Mouse (Mus musculus): ENCODE measurements at regions not wholly inside any gene's neighbourhood (a gene's known extent, or its start where the extent isn't known, plus 50 kb on each side); places are given as distances from the start of the nearest gene placed in this dataset.

- no peaks in the 10 kb centered on the region for H3K27me3 ChIP-seq (ENCODE audit: control insufficient read depth, insufficient read depth, low read length)
- DNase-seq: no peak
- no peak overlapping the region for H3K27ac ChIP-seq (ENCODE audit: insufficient read depth, low read length)
- TF ChIP-seq POLR2A (IDR thresholded peaks at IDR 0.05; ENCODE audit: borderline replicate concordance, insufficient read depth, low read length): no peak
- TF ChIP-seq CTCF (IDR thresholded peaks at IDR 0.05; ENCODE audit: borderline replicate concordance, insufficient read depth, low read depth, low read length): no peak
- WGBS: 78% methylated on average over 7 of the region's 7 CpGs
- H3K4me1 ChIP-seq (ENCODE audit: control insufficient read depth, insufficient read depth, low read length): peaks cover 5% of the 10 kb centered on the region
- no peak overlapping the region for H3K4me3 ChIP-seq (replicated peaks; ENCODE audit: insufficient read depth, low read depth, low read length)
Observed at GRCm38 (mm10) chr1:63916907-63917650, 148.0 kb upstream of the 4933402D24Rik start.

GRCm38 (mm10) chr1:63910765-63911164 is 141.7 kb upstream of the 4933402D24Rik start:
- DNase-seq: no peak
- WGBS: 75% methylated on average over 3 of the region's 3 CpGs

GRCm38 (mm10) chr1:63909191-63909590 is 140.1 kb upstream of the 4933402D24Rik start:
- Histone ChIP-seq H3K4me3 (replicated peaks; ENCODE audit: insufficient read depth, low read depth, low read length) (no peak overlapping the region), H3K27me3 (ENCODE audit: control insufficient read depth, insufficient read depth, low read length) (no peaks in the 10 kb centered on the region), H3K4me1 (ENCODE audit: control insufficient read depth, insufficient read depth, low read length) (no peaks in the 10 kb centered on the region), H3K27ac (ENCODE audit: insufficient read depth, low read length) (no peak overlapping the region)
- DNase-seq: no peak
- TF ChIP-seq POLR2A (IDR thresholded peaks at IDR 0.05; ENCODE audit: borderline replicate concordance, insufficient read depth, low read length) (no peak), CTCF (IDR thresholded peaks at IDR 0.05; ENCODE audit: borderline replicate concordance, insufficient read depth, low read depth, low read length) (no peak)
- 98% methylated on average over 2 of the region's 2 CpGs for WGBS

More at GRCm38 (mm10) chr1:63910765-63911164, 141.7 kb upstream of the 4933402D24Rik start:
- H3K27me3 ChIP-seq (ENCODE audit: control insufficient read depth, insufficient read depth, low read length): no peaks in the 10 kb centered on the region
- no peak for TF ChIP-seq CTCF (IDR thresholded peaks at IDR 0.05; ENCODE audit: borderline replicate concordance, insufficient read depth, low read depth, low read length)
- no peak for TF ChIP-seq POLR2A (IDR thresholded peaks at IDR 0.05; ENCODE audit: borderline replicate concordance, insufficient read depth, low read length)
- H3K27ac ChIP-seq (ENCODE audit: insufficient read depth, low read length): no peak overlapping the region
- H3K4me1 ChIP-seq (ENCODE audit: control insufficient read depth, insufficient read depth, low read length): no peaks in the 10 kb centered on the region
- H3K4me3 ChIP-seq (replicated peaks; ENCODE audit: insufficient read depth, low read depth, low read length): no peak overlapping the region

- no peak for TF ChIP-seq POLR2A (IDR thresholded peaks at IDR 0.05; ENCODE audit: borderline replicate concordance, insufficient read depth, low read length)
- no peak for TF ChIP-seq CTCF (IDR thresholded peaks at IDR 0.05; ENCODE audit: borderline replicate concordance, insufficient read depth, low read depth, low read length)
- Histone ChIP-seq H3K4me1 (ENCODE audit: control insufficient read depth, insufficient read depth, low read length) (no peaks in the 10 kb centered on the region), H3K4me3 (replicated peaks; ENCODE audit: insufficient read depth, low read depth, low read length) (no peak overlapping the region), H3K27ac (ENCODE audit: insufficient read depth, low read length) (no peak overlapping the region), H3K27me3 (ENCODE audit: control insufficient read depth, insufficient read depth, low read length) (no peaks in the 10 kb centered on the region)
- no peak for DNase-seq
- WGBS: 95% methylated on average over 4 of the region's 4 CpGs
Observed at GRCm38 (mm10) chr1:63903620-63904019, 134.6 kb upstream of the 4933402D24Rik start.

GRCm38 (mm10) chr1:63903201-63903600 is 134.1 kb upstream of the 4933402D24Rik start:
- 73% methylated on average over 3 of the region's 3 CpGs for WGBS
- no peaks in the 10 kb centered on the region for H3K27me3 ChIP-seq (ENCODE audit: control insufficient read depth, insufficient read depth, low read length)
- H3K4me1 ChIP-seq (ENCODE audit: control insufficient read depth, insufficient read depth, low read length): no peaks in the 10 kb centered on the region
- H3K27ac ChIP-seq (ENCODE audit: insufficient read depth, low read length): no peak overlapping the region
- no peak overlapping the region for H3K4me3 ChIP-seq (replicated peaks; ENCODE audit: insufficient read depth, low read depth, low read length)
- TF ChIP-seq CTCF (IDR thresholded peaks at IDR 0.05; ENCODE audit: borderline replicate concordance, insufficient read depth, low read depth, low read length) (no peak), POLR2A (IDR thresholded peaks at IDR 0.05; ENCODE audit: borderline replicate concordance, insufficient read depth, low read length) (no peak)
- DNase-seq: no peak

GRCm38 (mm10) chr1:63902391-63902790 is 133.3 kb upstream of the 4933402D24Rik start:
- WGBS: 74% methylated on average over 1 of the region's 1 CpGs

GRCm38 (mm10) chr1:63899631-63900577 is 130.8 kb upstream of the 4933402D24Rik start:
- no peak overlapping the region for H3K27ac ChIP-seq (ENCODE audit: insufficient read depth, low read length)
- DNase-seq: peak; percentile 66 to 75
- H3K4me3 ChIP-seq (replicated peaks; ENCODE audit: insufficient read depth, low read depth, low read length): no peak overlapping the region
- H3K4me1 ChIP-seq (ENCODE audit: control insufficient read depth, insufficient read depth, low read length): no peaks in the 10 kb centered on the region
- no peak for TF ChIP-seq CTCF (IDR thresholded peaks at IDR 0.05; ENCODE audit: borderline replicate concordance, insufficient read depth, low read depth, low read length)
- TF ChIP-seq POLR2A (IDR thresholded peaks at IDR 0.05; ENCODE audit: borderline replicate concordance, insufficient read depth, low read length): no peak
- H3K27me3 ChIP-seq (ENCODE audit: control insufficient read depth, insufficient read depth, low read length): no peaks in the 10 kb centered on the region
- WGBS: 52% methylated on average over 10 of the region's 10 CpGs

More at GRCm38 (mm10) chr1:63902391-63902790, 133.3 kb upstream of the 4933402D24Rik start:
- DNase-seq: no peak
- Histone ChIP-seq H3K4me3 (replicated peaks; ENCODE audit: insufficient read depth, low read depth, low read length) (no peak overlapping the region), H3K27me3 (ENCODE audit: control insufficient read depth, insufficient read depth, low read length) (no peaks in the 10 kb centered on the region), H3K27ac (ENCODE audit: insufficient read depth, low read length) (no peak overlapping the region), H3K4me1 (ENCODE audit: control insufficient read depth, insufficient read depth, low read length) (no peaks in the 10 kb centered on the region)
- TF ChIP-seq POLR2A (IDR thresholded peaks at IDR 0.05; ENCODE audit: borderline replicate concordance, insufficient read depth, low read length) (no peak), CTCF (IDR thresholded peaks at IDR 0.05; ENCODE audit: borderline replicate concordance, insufficient read depth, low read depth, low read length) (no peak)
